Mouse (Mus musculus): ENCODE results near the gene Inmt.

- TF ChIP-seq FLI1 (IDR thresholded peaks at IDR 0.05; ENCODE audit: low read length) (no peak), GATA1 (IDR thresholded peaks at IDR 0.05; ENCODE audit: borderline replicate concordance, low read length) (no peak)
These were observed 48.3 kb downstream of the Inmt start for GRCm38 (mm10) chr6:55126576-55126975.

Data from megakaryocyte, embryonic 14.5 days (primary cell).